Mouse (Mus musculus): ENCODE measurements around the gene Cadps.

DNA sequence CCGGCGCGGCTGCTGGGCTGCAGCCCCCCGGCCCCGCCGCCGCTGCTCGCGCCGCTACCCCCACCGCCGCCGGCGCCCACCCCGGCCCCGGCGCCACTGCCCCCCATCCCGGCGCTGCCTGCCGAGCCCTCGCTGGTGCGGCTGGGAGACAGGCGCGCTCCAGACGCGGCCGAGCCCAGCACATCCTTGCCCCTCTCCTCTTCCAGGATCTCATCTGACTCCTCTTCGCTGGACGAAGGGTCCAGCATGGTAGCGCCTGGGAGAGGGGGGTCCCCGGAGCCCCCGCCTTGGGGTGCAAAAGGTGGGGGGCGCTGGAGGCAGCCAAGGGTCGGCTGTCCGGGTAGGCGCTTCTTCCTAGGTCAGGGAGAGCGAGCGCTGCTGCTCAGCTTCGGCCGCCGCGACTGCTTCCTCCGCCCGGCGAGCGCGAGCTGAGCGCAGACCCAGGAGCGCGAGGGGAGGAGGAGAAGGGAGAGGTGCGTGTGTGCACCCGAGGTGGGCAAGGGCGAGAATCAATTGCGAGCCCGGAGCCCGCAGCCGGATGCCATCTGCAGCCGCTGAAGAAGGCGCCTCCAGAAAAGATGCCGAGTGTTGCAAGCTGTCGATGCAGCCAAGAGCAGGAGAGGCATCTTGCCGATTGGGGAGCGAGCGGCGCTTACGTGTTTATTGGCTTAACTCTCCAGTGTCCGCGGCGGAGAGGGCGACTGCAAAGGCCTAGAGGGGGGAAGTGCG is at the start of gene Cadps:
- TF ChIP-seq POLR2A (IDR thresholded peaks at IDR 0.05; ENCODE audit: insufficient read depth, low read depth, low read length) (no peak), CTCF (IDR thresholded peaks at IDR 0.05) (no peak)

Measured in heart, adult 2 months (tissue).